Mouse (Mus musculus) MEL-GATA-1-ER (cell line): ENCODE results near the gene Senp1.

Source experiments
- DNase-seq: peaks from one replicate; pipeline ENCODE4 v3.0.0-alpha.2; 2012; ENCODE audit warnings: low read depth; ENCODE audit errors: extremely low read depth

Gene Senp1

DNA sequence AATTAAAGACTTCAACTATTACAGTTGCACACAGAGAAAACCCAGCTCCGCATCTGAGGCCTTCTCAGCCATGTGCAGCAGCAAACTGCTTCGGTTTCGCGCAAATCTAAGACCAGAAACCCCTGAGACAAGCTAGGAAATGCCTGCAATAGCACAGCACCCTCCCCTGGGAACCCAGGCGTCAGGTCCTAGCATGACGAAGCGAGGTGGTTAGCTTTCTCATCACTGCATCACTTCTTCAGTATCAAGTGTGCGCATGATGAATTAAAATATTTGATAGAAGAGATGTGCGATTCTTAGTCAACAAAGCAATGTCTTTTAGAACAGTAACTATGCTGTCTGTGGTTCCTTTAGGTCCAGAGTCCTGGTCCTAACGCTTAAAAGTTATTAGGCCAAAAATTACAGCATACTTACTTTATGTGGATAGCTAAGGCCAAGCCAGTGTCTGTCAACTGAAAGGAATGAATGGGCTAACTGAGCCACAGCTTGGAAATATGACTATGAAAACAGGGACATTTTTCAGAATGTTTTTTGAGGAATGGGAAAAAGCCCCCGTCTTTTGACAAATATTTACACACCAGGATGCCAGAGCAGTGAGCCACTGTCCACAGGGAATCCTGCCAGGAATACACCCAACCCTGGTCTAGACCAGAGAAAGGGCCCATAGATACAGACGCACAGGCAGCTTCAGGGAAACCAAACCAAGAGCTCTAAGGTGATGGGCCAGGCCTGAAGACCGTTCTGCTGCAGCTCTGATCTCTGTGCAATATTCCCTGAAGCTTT lies 44.4 kb downstream of the Senp1 start:
- no peak for DNase-seq

DNA sequence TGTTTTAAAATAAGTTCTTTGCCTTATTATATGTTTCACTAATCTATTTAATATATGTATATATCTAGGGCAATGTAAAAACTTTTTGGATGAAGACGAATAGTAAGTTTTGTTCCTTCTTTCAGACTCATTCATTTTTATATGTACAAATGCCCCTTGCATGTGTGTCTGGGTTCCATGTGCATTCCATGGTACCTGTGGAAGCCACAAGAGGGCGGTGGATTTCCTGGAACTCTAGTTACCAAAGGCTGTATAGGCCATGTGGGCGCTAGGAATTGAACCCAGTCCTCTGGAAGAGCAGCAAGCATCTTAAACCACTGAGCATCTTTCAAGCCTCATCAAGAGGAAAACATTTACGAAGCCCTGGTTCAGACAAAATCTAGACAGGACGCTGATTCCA lies 49.2 kb downstream of the Senp1 start:
- DNase-seq = no peak

DNA sequence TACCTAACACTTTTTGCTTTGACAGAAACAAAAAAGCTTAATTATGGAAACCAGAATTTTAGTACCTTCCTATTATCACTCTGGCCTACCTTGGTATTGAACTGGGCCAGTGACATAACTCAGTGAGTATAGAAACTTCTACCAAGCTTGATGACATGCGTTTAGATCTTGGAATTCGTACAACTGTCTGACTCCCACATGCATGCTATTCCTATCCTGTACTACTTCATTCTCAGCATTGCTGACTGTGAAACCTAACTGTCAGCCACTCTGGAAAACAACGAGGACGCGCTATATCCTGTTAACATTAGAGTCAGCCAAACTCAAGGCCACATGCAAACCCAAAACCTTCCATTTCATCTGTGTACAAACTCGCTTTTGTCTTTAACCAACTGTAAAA lies 49.6 kb downstream of the Senp1 start:
- DNase-seq = no peak

DNA sequence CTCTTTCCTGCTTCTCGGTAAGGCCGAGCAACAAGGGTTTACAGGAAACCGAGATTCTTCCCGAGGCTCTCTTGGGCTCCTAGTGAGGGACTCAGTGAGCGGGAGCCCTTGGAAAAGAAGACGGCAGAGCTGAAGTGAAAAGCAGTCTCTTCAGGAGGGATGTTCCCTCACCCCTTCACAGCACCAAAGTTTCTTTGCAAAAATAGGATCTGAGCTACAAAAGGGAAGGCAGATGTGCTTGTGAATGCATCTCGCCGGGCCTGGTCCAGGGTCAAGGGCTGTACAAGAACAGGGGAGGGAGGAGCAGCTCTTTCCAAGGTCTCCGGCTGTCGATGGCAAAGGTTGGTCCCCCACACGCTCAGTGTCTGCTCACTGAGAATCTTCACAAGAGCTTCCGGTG lies 51.0 kb downstream of the Senp1 start:
- DNase-seq = no peak

DNA sequence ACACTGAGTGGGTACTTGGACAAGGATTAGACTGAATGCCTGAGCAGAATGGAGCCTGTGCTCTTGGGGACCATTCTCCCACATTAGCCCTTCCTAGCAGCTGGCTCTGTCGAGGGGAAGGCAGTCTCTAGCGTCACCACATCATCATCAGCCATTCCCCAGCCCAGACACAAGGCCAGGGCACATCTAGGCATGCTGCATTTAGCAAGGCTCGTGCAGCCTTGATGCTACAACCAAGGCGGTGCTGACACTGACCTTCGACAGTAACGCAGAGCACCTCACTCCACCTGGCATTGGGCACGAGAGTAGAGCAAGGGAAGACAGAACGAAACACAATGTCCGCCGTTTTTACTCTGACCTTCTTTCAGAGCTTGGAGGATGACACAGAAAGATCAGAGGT lies 53.9 kb downstream of the Senp1 start:
- no peak for DNase-seq

DNA sequence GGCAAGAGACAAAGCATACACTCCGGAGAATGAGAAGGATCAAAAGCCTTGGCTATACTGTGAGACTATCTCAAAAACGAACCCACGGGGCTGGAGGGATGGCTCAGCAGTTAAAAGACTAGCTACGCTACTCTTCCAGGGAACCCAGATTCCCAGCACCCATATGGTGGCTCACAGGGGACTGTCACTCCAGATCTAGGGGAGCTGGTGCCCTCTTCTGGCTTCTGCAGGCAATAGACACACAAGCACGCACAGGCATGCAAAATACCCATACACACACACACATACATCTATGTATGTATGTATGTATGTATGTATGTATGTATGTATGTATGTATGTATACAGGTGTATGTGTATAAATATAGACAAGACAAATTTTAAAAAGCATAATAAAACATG lies 57.0 kb downstream of the Senp1 start:
- peak; percentile 6 for DNase-seq

DNA sequence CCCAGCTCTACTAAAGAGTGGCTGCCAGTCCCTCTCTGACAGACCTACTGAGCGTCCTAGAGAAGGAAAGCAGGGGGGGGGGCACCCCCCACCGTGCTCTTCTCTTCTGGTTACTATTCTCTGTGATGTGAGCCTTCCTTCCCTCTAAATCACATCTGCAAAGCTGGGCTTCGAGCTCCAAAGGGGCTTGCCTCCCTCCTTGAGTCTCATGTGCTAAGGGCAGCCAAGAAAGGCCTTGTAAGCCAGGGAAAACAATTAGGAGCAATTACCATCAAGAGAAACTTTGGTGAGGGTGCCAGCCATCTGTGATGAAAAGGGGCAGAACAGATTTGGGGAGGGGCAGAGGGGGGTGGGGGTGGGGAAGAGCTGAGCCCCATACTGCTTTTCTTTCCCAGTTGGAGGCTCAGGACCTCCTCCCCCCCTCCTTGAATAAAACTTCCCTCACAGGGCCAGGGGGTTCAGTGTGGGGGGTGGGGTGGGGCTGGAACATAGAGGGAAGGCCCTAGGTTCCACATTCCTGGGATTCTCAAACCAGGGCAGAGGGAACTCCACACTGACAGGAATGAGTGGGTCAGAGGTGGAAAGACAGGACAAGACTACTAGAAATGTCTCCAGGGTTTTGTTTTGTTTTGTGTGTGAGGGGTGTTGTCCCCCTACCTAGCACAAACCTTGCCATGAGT lies 58.3 kb downstream of the Senp1 start:
- no peak for DNase-seq

DNA sequence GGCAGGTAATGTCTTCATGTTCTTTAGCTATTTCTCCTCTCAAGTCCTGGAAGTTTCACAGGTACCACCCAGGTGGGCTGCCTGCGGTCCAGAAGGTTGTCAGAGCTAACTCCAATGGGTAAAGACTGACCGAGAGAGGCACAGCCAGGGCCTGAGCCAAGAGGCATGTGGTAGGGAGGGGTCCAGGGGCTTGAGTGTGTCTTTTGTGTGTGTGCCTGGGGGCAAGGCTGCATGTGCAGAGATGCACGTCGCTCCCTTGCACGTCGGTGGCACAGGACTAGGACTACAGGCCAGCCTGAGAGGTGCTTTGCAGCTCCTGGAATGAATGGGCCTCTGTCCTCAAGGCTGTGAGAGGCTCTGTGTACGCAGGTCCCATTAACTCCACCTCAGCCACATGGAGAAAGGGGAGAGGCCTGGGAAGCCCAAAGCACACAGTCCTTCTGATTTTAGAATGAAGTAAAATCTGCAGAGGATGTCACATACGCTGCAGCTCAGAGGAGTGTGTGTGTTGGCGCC lies 60.3 kb downstream of the Senp1 start:
- DNase-seq = no peak

DNA sequence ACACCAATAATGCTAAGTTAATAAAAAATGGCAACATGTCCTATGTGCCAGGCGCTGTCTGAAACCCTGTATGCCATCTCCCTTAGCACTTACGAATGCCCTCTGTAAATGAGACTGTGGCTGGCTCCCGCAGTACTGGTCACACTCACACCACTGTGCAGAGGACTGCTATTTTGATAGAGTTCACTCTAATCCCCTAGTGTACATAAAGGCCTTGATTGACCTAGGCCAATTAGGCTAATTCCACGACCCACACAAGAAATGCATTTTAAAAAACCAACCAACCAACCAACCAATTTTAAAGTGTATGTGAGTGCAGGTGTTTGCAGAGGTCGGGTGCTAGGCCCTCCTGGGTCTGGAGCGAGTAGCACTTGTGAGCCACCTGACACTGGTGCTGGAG lies 63.7 kb downstream of the Senp1 start:
- DNase-seq = no peak

DNA sequence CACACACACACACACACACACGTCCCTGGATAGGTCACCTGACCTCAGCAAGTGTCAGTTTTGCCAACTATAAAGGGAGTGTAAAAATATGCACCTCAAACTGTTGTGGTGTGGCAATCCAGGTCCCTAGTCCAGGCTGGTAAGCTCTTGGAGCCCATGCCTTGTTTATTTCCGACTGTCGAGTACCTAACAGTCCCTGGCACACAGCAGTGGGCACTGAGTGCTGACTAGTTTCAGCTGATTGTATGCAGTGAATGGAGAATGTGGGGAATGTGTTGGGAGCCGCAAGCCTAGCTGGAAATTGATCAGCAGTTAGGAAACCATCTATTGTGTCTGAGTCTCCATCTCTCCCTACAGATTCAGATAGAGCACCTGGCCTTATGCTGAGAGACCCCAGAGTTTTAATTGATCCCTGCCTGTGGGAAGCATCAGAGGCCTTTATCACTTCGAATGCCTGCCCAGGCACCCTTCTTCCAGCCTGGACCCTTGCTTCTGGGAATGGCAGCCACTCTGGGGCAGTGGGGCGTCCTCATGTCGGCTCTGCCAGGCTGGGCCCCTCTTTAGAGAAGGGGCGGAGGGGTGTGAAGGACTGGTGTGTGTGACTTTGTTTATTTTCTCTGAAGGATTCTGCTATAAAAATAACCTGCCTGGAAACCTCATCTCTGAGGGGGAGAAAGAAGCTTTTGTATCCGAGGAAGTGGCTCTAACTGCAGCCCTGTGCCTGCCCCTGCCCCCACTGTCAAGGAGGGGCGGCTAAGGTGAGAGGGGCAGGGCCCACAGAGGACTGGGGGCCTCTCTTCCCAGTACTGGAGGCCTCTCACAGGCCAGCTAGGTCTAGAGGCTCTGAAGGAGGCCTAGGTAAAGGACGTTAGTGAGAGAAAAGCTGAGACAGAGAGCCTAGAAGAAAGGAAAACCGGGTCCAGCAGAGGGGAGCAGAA lies 66.3 kb downstream of the Senp1 start:
- DNase-seq = no peak

DNA sequence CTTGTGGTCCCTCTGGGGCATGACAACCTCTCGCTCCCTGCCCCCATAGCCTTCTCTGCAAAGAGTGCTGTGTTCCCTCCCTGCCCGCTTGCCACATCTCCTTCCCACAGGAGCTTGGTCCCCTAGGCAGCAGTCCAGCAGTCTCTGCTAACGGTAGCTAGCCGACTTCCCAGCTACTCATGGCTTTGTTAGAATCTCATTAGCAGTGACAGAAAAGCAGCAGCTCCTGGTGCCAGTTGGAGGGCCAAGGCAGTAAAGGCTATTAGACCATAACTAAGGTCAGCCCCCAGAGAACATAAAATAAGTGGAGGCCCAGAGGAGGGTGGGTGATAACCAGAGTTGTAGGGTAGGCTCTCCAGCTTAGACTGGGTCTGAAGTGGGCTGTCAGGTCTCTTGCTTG lies 67.9 kb downstream of the Senp1 start:
- no peak for DNase-seq

DNA sequence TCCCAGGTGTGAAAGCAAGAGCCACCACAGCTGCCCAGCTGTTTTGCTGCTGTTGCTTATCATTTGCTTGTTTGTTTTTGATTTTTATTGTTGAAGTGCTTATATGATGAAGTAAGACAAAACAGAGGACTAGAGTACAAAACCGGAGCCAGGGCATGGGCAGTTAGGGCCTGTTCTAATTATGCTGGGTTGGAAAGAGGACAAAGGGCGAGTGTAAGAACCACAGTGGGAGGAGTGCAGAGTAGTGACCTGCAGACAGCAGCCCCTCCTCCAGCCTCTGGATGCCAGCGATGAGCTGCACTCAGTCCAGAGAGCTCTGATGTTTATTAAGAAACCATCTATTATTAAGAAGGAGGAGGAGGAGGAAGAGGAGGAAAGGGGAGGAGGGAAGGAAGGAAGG lies 70.4 kb downstream of the Senp1 start:
- no peak for DNase-seq

DNA sequence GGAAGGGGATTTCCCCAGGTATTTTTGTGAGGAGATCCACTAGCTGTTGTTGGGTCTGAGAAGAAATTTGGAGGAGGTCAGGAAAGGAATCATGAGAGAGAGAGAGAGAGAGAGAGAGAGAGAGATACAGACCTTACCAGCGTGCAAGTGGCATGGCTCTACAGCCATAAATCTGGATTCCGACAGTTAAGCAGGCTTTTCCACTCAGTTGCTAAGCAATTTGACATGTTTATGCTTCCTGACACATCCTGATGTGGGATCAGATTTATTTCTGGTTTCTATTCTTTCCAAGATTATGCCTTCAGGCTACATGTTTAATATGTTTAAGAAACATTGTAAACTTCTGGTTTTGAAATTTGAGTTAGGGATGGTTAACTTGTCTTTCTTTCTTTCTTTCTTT lies 71.7 kb downstream of the Senp1 start:
- no peak for DNase-seq

DNA sequence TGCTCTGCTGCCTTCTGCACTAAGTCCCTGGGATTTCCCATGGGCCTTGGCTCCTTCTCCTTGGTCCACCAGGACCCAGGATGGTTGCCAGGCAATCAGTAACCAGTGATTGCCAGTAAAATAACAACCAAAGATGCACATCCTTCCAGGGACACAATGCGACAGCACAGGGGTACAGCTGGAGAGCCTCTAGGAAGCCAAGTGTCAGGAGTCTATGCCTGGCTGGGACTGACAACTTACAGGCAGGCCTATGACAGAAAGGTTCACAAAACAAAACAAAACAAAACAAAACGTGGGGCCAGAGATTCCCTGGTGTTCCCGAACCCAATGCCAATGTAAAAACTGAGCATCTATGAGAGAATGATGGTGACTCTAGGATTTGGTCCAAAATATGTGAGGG lies 74.5 kb downstream of the Senp1 start:
- DNase-seq = no peak

DNA sequence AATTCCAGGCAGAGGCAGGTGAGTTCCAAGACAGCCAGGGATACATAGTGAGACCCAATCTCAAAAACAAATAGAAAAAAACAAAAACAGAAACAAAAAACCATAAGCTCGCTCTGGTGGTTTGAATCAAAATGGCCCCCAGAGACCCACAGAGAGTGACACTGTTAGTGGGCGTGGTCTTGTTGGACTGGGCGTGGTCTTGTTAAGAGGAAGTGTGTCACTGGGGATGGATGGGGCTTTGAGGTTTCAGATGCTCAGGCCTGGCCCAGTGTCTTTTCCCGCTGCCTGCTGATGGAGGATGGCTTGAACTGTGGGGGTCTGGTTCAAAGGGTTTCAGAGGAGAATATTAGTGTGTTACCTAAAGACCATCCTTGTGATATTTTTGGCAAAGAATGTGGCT lies 75.6 kb downstream of the Senp1 start:
- peak; percentile 58 for DNase-seq

DNA sequence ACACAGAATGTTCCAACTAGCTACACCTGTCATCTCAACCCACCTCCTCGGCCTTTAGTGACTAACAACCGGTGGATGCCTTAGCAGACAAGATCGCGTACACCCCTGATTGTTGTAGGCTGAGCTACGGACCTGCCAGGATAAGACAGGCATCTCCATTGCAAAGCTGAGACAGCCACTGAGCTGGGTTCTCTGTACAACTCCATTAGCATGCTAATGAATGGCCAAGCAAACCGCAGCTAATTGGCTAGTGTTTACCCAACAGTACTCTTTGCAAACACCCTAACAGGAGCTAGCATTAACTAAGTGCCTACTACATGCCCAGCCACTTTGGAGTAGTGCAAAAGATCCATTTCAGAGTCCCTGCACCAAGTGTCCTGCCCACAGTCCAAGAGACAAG lies 80.7 kb downstream of the Senp1 start:
- DNase-seq = no peak

DNA sequence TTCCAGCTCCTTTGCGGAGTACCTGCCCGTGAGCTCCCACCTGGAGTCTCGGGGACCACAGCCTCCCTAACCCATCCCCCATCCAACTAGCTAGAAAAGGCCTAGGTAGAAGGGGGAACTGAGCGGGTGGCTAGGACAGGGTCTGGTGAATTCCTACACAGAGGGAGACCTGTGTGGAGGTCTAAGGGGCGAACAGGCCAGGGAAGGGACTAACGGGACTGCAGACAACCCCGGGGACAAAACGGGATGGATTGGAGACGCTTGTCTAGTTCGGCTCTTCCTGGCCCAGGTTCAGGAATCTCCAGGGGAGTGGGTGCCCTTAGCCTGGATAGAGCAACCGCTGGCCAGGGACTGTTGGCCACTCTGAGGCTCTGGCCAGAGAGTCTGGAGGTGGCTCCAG lies 88.4 kb downstream of the Senp1 start:
- DNase-seq = no peak

DNA sequence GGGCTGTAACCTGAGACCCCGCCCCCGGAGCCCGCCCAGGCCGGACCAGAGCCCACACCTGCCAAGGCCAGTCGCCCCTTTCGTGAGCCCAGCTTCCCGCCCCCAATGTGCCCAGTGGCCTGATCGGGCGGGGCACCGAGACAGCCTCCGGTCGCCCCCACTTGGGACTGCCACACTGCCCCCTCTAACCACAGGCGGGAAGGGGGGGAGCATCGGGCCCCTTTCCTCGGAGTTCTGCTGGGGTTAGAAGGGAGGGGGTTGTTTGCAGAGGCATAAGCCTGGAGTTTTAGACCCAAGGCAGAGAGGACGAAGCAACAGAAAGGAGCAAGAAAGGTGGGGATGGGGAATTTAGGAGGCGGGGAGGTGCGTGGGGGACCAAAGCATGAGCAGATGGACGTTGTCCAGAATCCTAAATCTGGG lies 88.8 kb downstream of the Senp1 start:
- DNase-seq = no peak

DNA sequence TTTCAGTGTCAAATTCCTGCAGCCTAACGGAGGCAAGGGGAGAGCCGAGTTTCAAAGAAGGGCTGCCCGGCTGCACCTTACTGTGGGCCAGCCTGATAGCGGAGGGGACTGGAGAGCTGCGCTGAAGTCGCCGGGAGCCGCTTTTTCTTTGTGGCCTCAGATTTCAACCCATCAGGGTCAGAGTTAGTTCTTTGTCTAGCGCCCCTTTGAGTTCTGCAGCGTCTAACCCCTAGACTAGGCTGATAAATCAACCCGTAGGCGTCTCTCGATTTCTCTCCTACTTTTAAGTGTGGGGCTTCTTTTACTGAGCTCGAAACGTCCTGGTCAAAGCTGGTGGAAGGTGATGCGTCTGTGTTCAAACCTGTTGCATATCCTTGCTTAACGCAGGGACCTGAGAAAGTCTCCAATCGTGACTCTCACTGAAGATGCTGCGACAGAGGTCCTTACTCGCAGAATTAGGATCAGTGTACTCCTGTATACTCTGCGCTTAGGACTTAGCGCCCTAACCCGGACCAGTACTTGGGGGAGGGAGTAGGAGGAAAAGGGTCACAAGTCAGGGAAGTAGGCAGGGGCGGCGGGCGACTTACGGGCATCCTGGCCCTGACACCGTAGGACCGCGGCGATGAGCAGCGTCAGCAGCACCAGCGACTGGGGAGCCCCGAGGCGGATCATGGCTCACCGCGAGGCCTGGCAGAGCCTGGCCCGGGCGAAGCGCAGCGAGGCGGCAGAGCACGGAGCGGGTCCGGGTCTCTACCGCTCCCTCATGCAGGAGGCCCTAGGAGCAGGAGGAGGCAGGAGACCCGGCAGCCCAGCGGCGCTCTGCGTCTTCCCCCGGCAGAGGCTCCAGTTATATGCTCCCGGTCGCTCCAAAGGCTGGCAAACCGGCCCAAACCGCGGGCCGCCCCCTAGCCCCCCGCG lies 89.5 kb downstream of the Senp1 start, which contains the start of gene Col2a1:
Gene Col2a1 (minus strand): TSS at position 874 of the 918 bp plus-strand sequence.
- no peak for DNase-seq

DNA sequence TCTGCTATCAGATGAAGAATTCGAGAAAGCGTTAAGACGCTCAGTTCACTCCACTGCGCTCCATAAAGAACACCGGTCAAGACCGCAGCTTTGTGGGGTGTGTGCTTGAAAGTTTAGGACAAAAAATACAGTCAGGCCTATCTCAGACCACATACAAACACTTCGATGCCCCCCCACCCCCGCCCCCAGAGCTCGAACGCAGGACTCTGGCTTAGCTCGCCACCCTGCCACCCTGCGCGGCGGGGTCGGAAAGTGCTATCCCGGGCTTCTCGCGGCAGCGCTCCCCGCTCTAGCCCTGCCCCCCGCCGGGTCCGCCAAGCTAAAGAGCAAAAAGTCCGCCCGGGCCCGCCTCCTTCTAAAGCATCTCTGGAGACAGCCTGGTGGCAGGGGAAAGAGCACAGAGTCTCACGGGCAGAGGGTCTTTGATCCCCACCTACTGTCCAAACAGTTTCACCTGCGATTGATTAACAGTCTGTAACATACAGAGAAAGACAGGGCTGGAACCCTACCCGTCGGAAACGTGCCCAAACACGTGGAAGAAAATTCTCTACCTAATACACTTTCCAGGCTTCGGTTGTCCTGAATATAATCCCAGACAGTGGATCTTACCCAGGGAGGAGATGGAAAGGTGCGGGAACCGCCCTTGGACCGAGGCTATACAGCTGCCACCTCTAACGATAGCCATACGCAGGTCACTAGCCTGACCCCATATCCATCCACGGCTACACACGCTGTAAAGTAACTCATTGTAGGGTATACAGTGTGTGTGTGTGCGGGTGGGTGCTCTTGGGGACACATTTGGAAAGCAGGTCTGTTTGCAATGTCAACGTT lies 90.3 kb downstream of the Senp1 start:
- no peak for DNase-seq
